Mouse (Mus musculus) adrenal gland, postnatal 36 days (tissue): ENCODE measurements at regions not wholly inside any gene's neighbourhood (a gene's known extent, or its start where the extent isn't known, plus 50 kb on each side); places are given as distances from the start of the nearest gene placed in this dataset.

Experiments
- DNase-seq, 2 experiments: peaks; one replicate each; pipeline ENCODE4 v3.0.0; 2021; ENCODE audit warnings: mixed read lengths in 1 of 2

GRCm38 (mm10) chr2:128434200-128434977 lies 156.6 kb upstream of the Spdye4c start:
- DNase-seq: no peak

GRCm38 (mm10) chr2:128436378-128436777 lies 154.6 kb upstream of the Spdye4c start:
- no peak for DNase-seq

DNA sequence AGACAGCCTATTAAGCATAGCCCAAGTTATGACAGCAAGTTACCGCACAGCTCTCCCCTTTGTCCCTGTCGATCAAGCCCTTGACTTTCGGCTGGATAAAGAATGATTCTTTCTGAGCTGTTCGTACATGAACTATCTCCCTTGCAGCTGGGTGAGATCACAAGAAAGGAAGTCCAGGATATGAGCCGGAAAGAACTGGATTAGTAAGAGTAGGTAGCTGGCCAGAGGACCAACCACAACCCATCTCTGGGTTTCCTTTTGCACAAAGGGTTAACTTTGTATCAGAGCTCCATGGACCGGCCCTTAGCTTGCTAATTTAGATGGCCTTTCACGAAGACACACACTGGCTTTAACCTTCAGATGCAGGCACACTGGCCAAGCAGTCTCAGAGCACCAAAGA lies 153.3 kb upstream of the Spdye4c start:
- no peak for DNase-seq

GRCm38 (mm10) chr2:128438161-128438822 lies 152.7 kb upstream of the Spdye4c start:
- DNase-seq: no peak

- DNase-seq: no peak
Observed at GRCm38 (mm10) chr2:128438897-128439296, 152.1 kb upstream of the Spdye4c start.

- DNase-seq: no peak
Observed at GRCm38 (mm10) chr2:128444599-128445011, 146.4 kb upstream of the Spdye4c start.

GRCm38 (mm10) chr2:128445443-128445842 lies 145.6 kb upstream of the Spdye4c start:
- no peak for DNase-seq

- DNase-seq: no peak
Observed at GRCm38 (mm10) chr2:128449294-128449693, 141.7 kb upstream of the Spdye4c start.

DNA sequence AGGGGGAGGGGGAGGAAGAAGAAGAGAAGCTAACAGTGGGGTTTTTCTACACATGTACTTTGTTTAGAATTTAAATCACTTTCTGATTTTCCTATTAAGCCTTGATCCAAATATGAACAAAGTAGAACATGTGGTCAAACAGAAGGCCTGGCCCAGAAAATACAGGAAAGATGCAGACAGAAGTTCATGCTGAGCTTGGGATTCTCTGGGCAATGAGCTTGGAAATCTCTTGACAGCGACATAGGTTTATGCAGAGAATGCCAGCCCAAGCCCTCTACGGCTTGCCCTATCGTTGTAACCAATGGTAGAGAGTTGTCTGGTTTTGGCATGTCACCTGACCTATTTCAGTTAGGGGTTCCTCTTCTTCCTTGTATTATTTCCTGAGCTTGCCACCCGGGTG lies 141.0 kb upstream of the Spdye4c start:
- no peak for DNase-seq

GRCm38 (mm10) chr2:128451554-128452239 lies 139.3 kb upstream of the Spdye4c start:
- DNase-seq: no peak

- no peak for DNase-seq
Observed at GRCm38 (mm10) chr2:128452582-128452981, 138.4 kb upstream of the Spdye4c start.

DNA sequence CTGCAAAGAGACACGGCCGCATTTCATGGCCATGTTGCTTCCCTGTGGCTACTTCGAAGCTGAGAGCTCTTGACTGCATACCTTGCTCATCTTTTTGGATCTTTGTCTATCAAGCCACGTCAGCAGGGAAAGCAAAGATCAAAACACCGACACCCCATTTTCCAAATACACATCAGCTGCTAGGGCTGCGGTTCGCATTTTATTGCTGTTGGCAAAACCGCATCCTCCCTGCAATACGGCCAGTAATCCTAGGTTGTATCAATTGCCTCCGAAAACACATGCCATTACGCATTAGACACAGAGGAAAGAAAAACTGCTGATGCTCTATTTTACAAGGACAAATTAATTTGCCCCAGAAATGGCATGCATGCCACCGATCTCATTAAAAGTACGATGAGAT lies 136.5 kb upstream of the Spdye4c start:
- DNase-seq: no peak

GRCm38 (mm10) chr2:128457591-128458209 lies 133.3 kb upstream of the Spdye4c start:
- no peak for DNase-seq

- no peak for DNase-seq
Observed at GRCm38 (mm10) chr2:128465214-128465984, 125.6 kb upstream of the Spdye4c start.

DNA sequence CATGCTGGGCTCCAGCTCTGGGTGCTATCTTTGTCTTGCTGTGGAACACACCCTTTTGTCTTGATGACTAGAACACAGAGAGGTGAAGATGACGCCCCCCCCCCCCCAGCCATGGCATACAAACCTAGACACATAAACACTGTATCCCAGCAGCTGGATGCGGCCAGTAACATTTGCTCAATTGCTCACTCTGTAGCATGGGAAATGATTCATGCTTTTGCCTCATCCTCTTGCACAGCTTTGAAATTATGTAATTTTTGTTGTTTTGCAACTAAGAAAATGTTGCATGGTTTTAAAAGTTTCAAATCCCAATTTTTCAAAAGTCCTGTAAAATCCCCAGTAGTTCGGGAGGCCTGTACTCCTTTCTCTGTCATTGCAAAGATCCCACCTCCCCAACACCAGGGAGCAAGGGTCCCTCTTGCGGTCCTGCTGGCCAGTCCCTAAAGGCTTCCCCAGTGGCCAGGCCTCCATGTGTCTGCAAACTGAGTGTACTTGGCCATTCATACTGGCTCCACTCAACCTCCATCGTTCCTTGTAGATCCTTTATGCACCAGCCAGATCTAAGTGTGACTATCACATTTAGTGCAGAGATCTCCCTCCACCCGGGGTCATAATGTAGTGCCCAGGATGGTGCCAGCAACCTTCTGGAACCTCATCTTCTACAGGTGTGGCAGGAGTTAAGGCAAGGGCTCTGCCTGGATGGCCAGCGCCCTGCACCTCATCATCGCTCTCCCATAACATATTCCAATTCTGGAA lies 123.3 kb upstream of the Spdye4c start:
- DNase-seq: no peak

- DNase-seq: no peak
Observed at GRCm38 (mm10) chr2:128468323-128468722, 122.7 kb upstream of the Spdye4c start.

GRCm38 (mm10) chr2:128470351-128470750 lies 120.7 kb upstream of the Spdye4c start:
- peak in 1 of 2 experiments; percentile 2 for DNase-seq

DNA sequence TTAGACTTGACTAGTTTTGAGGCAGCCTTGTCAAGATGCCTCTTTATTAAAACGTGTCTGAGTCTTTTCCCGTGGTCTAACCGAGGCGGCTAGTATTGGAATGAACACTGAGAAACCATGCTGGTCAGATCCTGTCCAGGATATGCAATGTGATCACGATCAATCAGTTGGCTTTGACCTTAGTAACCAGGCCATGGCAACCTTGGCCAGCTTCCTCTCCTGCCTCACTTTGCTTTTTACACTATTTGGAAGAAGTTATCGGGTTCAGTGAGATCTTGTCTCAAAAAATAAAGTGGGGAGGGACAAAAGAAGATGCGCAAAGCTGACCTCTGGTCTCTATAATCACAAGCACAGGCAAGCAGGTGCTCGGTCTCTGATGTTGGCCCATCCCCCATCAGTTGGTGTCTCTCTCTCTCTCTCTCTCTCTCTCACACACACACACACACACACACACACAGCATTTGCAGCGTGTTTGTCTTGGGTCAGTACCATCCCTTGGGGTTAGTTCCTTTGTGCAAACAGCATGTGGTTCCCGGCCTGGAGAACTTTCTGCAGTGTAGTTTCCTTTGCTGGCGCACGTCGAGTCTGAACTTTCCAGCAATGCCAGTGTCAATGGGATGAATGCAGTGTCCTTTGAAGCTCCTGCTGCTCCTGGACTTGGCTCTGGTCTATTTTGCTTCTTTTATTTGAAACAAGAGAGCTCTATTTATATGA lies 117.6 kb upstream of the Spdye4c start:
- DNase-seq: peak in 1 of 2 experiments; percentile 3

DNA sequence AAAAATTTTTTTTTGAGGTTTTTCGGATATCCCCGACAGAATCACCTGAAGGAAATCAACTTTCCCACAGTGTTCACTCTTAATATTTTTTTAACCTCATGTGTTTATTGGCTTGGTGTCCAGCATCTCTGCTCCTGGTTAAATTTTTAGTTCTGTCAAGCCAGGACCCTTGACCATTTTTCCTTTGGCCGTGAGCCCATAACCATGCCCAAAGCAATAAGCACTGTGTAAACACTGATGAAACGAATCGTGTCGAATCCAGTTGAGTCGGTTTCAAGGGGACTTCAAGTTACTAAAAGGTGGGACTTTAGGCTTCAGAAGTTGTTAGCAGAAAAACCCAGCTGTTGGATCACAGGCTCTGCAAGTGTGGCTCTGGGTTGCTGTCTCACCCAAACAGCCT lies 117.0 kb upstream of the Spdye4c start:
- DNase-seq: no peak

GRCm38 (mm10) chr2:128477242-128477641 lies 113.8 kb upstream of the Spdye4c start:
- DNase-seq: no peak
